Mouse (Mus musculus) stomach, postnatal 0 days (tissue): ENCODE results near the gene Olfr312. TPM values are rescaled to one million over a fixed set of nuclear protein-coding genes. Genes with fewer than 3 reads are reported as not detected.

Source experiments
- ATAC-seq: fragments of 200-750 bp; cut with Nextera tagmentation; 2 replicates; pipeline ENCODE4 v1.8.0; 2017; ENCODE audit not compliant: low FRiP score, low TSS enrichment
- DNase-seq: peaks from one replicate; pipeline ENCODE4 v3.0.0-alpha.2; 2016; ENCODE audit warnings: low spot score
- H3K27ac ChIP-seq: fragments of 300-500 bp; sonication (generic); replicated peaks from 2 replicates; pipeline ENCODE4 v1.5.1; 2014; ENCODE audit warnings: mild to moderate bottlenecking, control low read depth
- H3K27me3 ChIP-seq: fragments of 300-500 bp; sonication (generic); 2 replicates; pipeline ENCODE4 v1.6.1; 2014; ENCODE audit warnings: low read length; ENCODE audit not compliant: control insufficient read depth, insufficient read depth
- H3K36me3 ChIP-seq: fragments of 300-500 bp; sonication (generic); 2 replicates; pipeline ENCODE4 v1.6.1; 2014; ENCODE audit warnings: low read length, mixed read lengths; ENCODE audit not compliant: control insufficient read depth, insufficient read depth
- H3K4me1 ChIP-seq: fragments of 300-500 bp; sonication (generic); replicated peaks from 2 replicates; pipeline ENCODE4 v1.6.1; 2014; ENCODE audit warnings: antibody characterized with exemption; ENCODE audit not compliant: control insufficient read depth, insufficient read depth
- H3K4me2 ChIP-seq: fragments of 300-500 bp; sonication (generic); replicated peaks from 2 replicates; pipeline ENCODE4 v1.6.1; 2014; ENCODE audit warnings: low read depth, mild to moderate bottlenecking, control low read depth, moderate library complexity
- H3K4me3 ChIP-seq: fragments of 300-500 bp; sonication (generic); 2 replicates; pipeline ENCODE4 v1.5.1; 2014; ENCODE audit warnings: low read depth, low read length, control low read depth
- H3K9ac ChIP-seq: fragments of 300-500 bp; sonication (generic); 2 replicates; pipeline ENCODE4 v1.6.1; 2014; ENCODE audit warnings: mild to moderate bottlenecking, low read length, control low read depth, mixed read lengths
- H3K9me3 ChIP-seq: fragments of 300-500 bp; sonication (generic); 2 replicates; pipeline ENCODE4 v1.6.1; 2016; ENCODE audit warnings: low read length; ENCODE audit not compliant: control insufficient read depth
- CTCF ChIP-seq: IDR thresholded peaks from 2 replicates; pipeline ENCODE4 v1.5.1; 2016; ENCODE audit warnings: antibody characterized with exemption, low read depth, mild to moderate bottlenecking, moderate library complexity
- EP300 ChIP-seq: optimal IDR thresholded peaks from 2 replicates; pipeline ENCODE3; 2016; ENCODE audit warnings: antibody characterized with exemption
- WGBS: fragments of 180-500 bp; shearing (Covaris S2); extraction: QIAGEN DNeasy Blood & Tissue Kit; methylation state at CpG from one replicate; pipeline ENCODE4 v1.1.7; 2014; 5-methylcytosine and 5-hydroxymethylcytosine counted together
- polyA plus RNA-seq: library from polyadenylated mRNA; unstranded; fragments of >200 nt; fragmentation: Nextera tagmentation; extraction: Ambion mirVana; gene quantifications from 2 replicates; pipeline ENCODE4 v1.2.1, GENCODE M21; 2015

The Olfr312 gene
- polyA plus RNA-seq, 1 experiment from 2014 or later = not detected

DNA sequence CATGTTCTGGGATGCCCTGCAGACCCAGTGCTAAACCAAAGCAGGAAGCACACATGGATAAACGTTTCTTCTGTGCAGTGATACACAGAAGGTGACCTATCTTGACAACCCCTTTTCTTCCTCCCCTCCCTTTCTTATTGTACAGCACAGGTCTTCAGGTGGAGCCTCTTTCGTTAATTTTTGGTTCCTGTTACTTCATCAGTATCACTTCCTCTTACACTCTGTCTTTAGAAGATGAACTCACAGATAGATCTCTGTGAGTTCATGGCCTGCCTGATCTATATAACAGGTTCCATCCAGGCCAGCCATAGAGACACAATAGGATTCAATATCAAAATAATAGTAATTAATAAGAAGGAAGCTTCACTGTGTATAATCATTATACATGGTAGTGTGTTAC is 39.0 kb upstream of the Olfr312 start:
- no peaks in the 10 kb centered on the region for H3K27me3 ChIP-seq
- no peaks in the 10 kb centered on the region for H3K36me3 ChIP-seq
- H3K4me2 ChIP-seq = no peak overlapping the region
- no peaks in the 10 kb centered on the region for H3K9me3 ChIP-seq
- TF ChIP-seq CTCF = no peak
- TF ChIP-seq EP300 = no peak
- ATAC-seq = no peak
- no peak overlapping the region for H3K9ac ChIP-seq
- no peak overlapping the region for H3K27ac ChIP-seq
- H3K4me3 ChIP-seq = no peak overlapping the region
- DNase-seq = no peak
- no peaks in the 10 kb centered on the region for H3K4me1 ChIP-seq
- 35% methylated on average over 2 of the region's 2 CpGs for WGBS

GRCm38 (mm10) chr11:58790646-58791045 is 38.4 kb upstream of the Olfr312 start:
- Histone ChIP-seq H3K9ac (no peak overlapping the region), H3K27me3 (no peaks in the 10 kb centered on the region), H3K4me3 (no peak overlapping the region), H3K27ac (no peak overlapping the region), H3K4me1 (no peaks in the 10 kb centered on the region), H3K36me3 (no peaks in the 10 kb centered on the region), H3K4me2 (no peak overlapping the region), H3K9me3 (no peaks in the 10 kb centered on the region)
- 70% methylated on average over 6 of the region's 6 CpGs for WGBS
- TF ChIP-seq EP300 (no peak), CTCF (no peak)
- DNase-seq (no peak), ATAC-seq (no peak)

GRCm38 (mm10) chr11:58795856-58796255 is 33.2 kb upstream of the Olfr312 start:
- no peak overlapping the region for H3K4me2 ChIP-seq
- ATAC-seq (no peak), DNase-seq (no peak)
- no peaks in the 10 kb centered on the region for H3K36me3 ChIP-seq
- no peaks in the 10 kb centered on the region for H3K27me3 ChIP-seq
- TF ChIP-seq EP300 (no peak), CTCF (peak; percentile 41)
- WGBS = 86% methylated on average over 2 of the region's 2 CpGs
- H3K4me1 ChIP-seq = no peaks in the 10 kb centered on the region
- H3K9me3 ChIP-seq = no peaks in the 10 kb centered on the region
- H3K4me3 ChIP-seq = no peak overlapping the region
- H3K9ac ChIP-seq = no peak overlapping the region
- no peak overlapping the region for H3K27ac ChIP-seq

DNA sequence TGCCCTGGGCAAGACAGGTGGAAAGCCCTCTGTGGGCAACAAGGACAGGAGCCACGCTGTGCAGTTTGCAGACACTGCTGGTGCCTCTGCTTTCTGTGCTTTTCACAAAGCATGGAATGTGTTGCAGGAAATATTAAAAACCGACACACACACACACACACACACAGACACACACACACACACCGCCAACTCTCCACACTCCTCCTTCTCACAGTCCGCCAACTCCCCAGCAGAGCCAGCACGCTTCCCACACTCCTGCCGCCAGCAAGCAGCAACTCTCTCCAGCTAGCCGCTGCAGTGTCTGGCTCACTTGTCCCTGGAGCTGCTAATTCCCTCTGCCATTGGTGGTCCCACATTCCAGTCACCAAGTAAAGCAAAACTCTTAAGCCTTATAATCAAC is 32.2 kb upstream of the Olfr312 start:
- Histone ChIP-seq H3K27ac (no peak overlapping the region), H3K36me3 (no peaks in the 10 kb centered on the region), H3K27me3 (no peaks in the 10 kb centered on the region), H3K4me1 (no peaks in the 10 kb centered on the region; the same call in 1 of the 2 replicates), H3K9me3 (no peaks in the 10 kb centered on the region), H3K4me3 (no peak overlapping the region), H3K4me2 (no peak overlapping the region), H3K9ac (no peak overlapping the region)
- 71% methylated on average over 7 of the region's 7 CpGs for WGBS
- TF ChIP-seq EP300 = no peak
- no peak for TF ChIP-seq CTCF
- no peak for ATAC-seq
- DNase-seq = peak; percentile 9

DNA sequence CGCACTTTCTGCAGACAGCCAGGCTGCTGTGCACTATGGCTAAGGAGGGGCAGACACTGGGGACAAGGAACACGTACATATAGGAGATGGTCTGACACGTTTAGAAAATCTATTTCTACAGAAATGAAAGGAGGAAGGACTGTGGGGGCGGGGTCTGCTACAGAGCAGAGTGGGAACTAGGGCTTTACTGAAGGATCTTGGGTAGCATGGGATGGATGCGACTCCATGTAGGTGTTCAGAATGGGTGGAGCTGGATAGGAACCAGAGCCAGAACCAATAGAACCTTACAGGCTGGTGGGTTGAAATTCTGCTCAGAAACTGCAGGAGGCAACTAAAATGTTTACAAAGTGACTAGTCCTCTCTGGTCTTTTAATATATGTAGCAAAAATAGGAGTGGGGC is 29.3 kb upstream of the Olfr312 start:
- Histone ChIP-seq H3K36me3 (no peaks in the 10 kb centered on the region), H3K4me2 (no peak overlapping the region), H3K27ac (no peak overlapping the region), H3K9me3 (no peaks in the 10 kb centered on the region), H3K9ac (no peak overlapping the region), H3K4me1 (no peaks in the 10 kb centered on the region; the same call in 1 of the 2 replicates), H3K4me3 (no peak overlapping the region), H3K27me3 (no peaks in the 10 kb centered on the region)
- DNase-seq (peak; percentile 10), ATAC-seq (no peak)
- TF ChIP-seq EP300 (no peak), CTCF (no peak)
- 67% methylated on average over 5 of the region's 5 CpGs for WGBS

DNA sequence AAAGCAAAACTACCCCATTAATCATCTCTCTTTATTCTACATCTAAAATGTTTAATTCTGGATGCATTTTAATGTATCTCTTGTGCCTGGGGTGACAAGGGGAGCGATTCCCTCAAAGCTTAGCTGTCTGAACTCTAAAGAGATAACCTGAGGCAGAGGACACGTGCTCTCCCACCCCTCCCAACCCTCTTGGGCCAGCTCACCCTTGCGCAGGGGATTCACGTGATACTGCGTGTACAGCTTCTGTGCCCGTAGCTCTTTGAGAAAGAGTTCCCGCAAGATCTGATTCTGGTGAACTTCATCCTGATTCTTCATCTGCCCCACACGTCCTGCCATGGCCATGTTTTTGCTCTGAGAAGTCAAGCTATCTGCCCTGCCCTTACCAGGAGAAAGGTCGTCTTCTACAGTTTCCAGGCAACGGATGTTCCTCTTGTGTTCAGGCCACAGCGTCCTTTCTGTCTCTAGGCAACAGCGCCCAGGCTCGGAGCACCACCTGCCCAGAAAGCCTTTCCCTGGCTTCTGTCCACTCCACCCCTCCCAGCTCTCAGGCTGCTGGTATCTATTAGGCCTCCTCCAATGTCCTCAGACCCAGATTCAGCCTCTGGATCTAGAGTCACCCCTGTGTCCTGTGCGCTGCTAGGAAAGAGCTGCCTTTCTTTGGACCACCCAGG is 27.3 kb upstream of the Olfr312 start, which contains the start of gene Fam183b:
Fam183b (minus strand) TSS at position 403 of the 671 bp plus-strand sequence.
- H3K27me3 ChIP-seq = no peaks in the 10 kb centered on the region
- ATAC-seq (peak; percentile 66; the same call in 1 of the 2 replicates), DNase-seq (peak; percentile 57)
- peak within 1 kb of the TSS; percentile 6 for H3K4me2 ChIP-seq
- 18% methylated on average over 14 of the region's 14 CpGs for WGBS
- no peak within 1 kb of the TSS for H3K9ac ChIP-seq
- H3K4me1 ChIP-seq = no peaks in the 10 kb centered on the region; the same call in 1 of the 2 replicates
- no peaks in the 10 kb centered on the region for H3K9me3 ChIP-seq
- H3K4me3 ChIP-seq = no peak within 1 kb of the TSS
- no peaks in the 10 kb centered on the region for H3K36me3 ChIP-seq
- no peak for TF ChIP-seq CTCF
- no peak for TF ChIP-seq EP300
- H3K27ac ChIP-seq = no peak within 1 kb of the TSS
